24 mouse cellular contexts compared by ENCODE assay signal in genomic region chr11:104704097-104704496, GRCm38 (mm10). TPM values are rescaled to one million over a fixed set of nuclear protein-coding genes. Genes with fewer than 3 reads are reported as not detected.
DNase-seq lines count a peak whose midpoint lies in the region; ATAC-seq and TF ChIP-seq lines count a peak whose summit lies in the region.
"Had no signal": no experiment of that assay in that cellular context is flagged by ENCODE, and none has a peak within 500 bp of the region (broad histone marks: within the 10 kb centered on the region; RNA-seq: fewer than 3 reads in every experiment).

No protein-coding gene starts in this region.

- peak overlapping the region; percentile 6 for H3K4me2 ChIP-seq in myocyte (ENCODE audit: low read depth)
- H3K4me2 ChIP-seq: intestine, embryonic 15.5 days; limb, embryonic 15.5 days had no signal

- H3K4me3 ChIP-seq in myocyte = no peak overlapping the region
- H3K4me3 ChIP-seq: erythroblast, embryonic 14.5 days; heart, embryonic 10.5 days; intestine, embryonic 15.5 days; layer of hippocampus, adult 2 months; limb, embryonic 15.5 days had no signal

- in situ Hi-C loops in Patski (cut with MboI; ENCODE audit: low pct_unique_long_range_greater_than_20kb) = no loop called here

- no peak for TF ChIP-seq POLR2A in myocyte (IDR thresholded peaks at IDR 0.05; ENCODE audit: insufficient read length, low read depth)

- no peaks in the 10 kb centered on the region for H3K79me2 ChIP-seq in myocyte (ENCODE audit: control insufficient read depth, insufficient read depth)

- no peaks in the 10 kb centered on the region for H3K27me3 ChIP-seq in Patski
- no peaks in the 10 kb centered on the region for H3K27me3 ChIP-seq in myocyte (ENCODE audit: control insufficient read depth, insufficient read depth, insufficient read length)
- H3K27me3 ChIP-seq: intestine, embryonic 15.5 days; limb, embryonic 15.5 days had no signal

- no peak for TF ChIP-seq CTCF in Patski (IDR thresholded peaks at IDR 0.05)

- CTCF ChIA-PET in Patski (lab: Charles Lee) = no interaction called here

- no peaks in the 10 kb centered on the region for H3K36me3 ChIP-seq in myocyte (ENCODE audit: control insufficient read depth, insufficient read depth)
- H3K36me3 ChIP-seq: G1E; heart, embryonic 10.5 days; intestine, embryonic 15.5 days; limb, embryonic 15.5 days had no signal

- no peak overlapping the region for H3ac ChIP-seq in myocyte (ENCODE audit: control insufficient read depth, insufficient read length)

- POLR2A ChIA-PET in Patski (lab: Charles Lee) = interaction anchor here (0.6 kb wide), 1 partner anchor 247 kb away, joined by 3 read pairs; no protein-coding TSS in a partner anchor

- ATAC-seq in Patski = peak; percentile 89
- ATAC-seq: CD4-positive, CD25-positive, alpha-beta regulatory T cell, adult 4 months; forebrain, embryonic 14.5 days; intestine, embryonic 15.5 days had no signal

- DNase-seq in embryo, embryonic 10.5 days (ENCODE audit: low spot score) = peak; percentile 1
- no peak for DNase-seq in embryo, embryonic 11 days
- peak; percentile 22 to 44 for DNase-seq in kidney, postnatal 4 days
- DNase-seq in kidney, adult 9 months = no peak
- peak; percentile 44 for DNase-seq in Patski (ENCODE audit: low read depth, low spot score)
- DNase-seq in right cerebral cortex, adult 18-20 months = no peak
- DNase-seq in layer of hippocampus, postnatal 14 days (ENCODE audit: low spot score in 2 of 2) = no peak
- DNase-seq: adrenal gland, adult 8-10 months; cerebellum, adult 11-12 months; cerebellum, postnatal 36 days; gastrocnemius, postnatal 36 days; heart, postnatal 14 days; lung, postnatal 14 days; thymus, adult 18-20 months had no signal

TF ChIP-seq in myocyte, 11 proteins besides CTCF, POLR2A, EP300 and RAD21:
- no peak for TF ChIP-seq TCF12 (IDR thresholded peaks at IDR 0.05; ENCODE audit: insufficient read depth, poor library complexity, severe bottlenecking)

RNA-seq across cellular contexts. Expression of gene Gm11639, which starts 18.6 kb away (rescaled TPM):
- polyA plus RNA-seq in Patski (2021) (0.04 TPM), myocyte (2012; fragmentation: generic; extraction: Trizol) (not detected)
- total RNA-seq in layer of hippocampus, postnatal 14 days (2021) = under 1 TPM; 0.46 to 0.48 TPM
- total RNA-seq: gastrocnemius, postnatal 36 days had no signal
- polyA plus RNA-seq: embryonic facial prominence, embryonic 11.5 days; erythroblast, embryonic 14.5 days; forebrain, embryonic 14.5 days; G1E; intestine, embryonic 15.5 days; limb, embryonic 15.5 days had no signal

Comparison
In these comparisons a context has a peak if more than half of its experiments do, and no peak if none do; other contexts are left out.
1. DNase-seq: peak in embryo, embryonic 10.5 days (single experiment), kidney, postnatal 4 days (2 of 2) and Patski (single experiment); none in embryo, embryonic 11 days (single experiment), kidney, adult 9 months (single experiment), right cerebral cortex, adult 18-20 months (single experiment) and layer of hippocampus, postnatal 14 days (0 of 2).